Mouse (Mus musculus): ENCODE data around the gene Pla2g4b. TPM values are rescaled to one million over a fixed set of nuclear protein-coding genes. Genes with fewer than 3 reads are reported as not detected.

Pla2g4b gene
- polyA plus RNA-seq, 1 experiment: 3.3 TPM

- no peak overlapping the region for H3K27ac ChIP-seq (ENCODE audit: control insufficient read depth, insufficient read depth, low read depth, low read length, poor library complexity)
- 73% methylated on average over 6 of the region's 6 CpGs for WGBS
- H3K4me3 ChIP-seq (replicated peaks; ENCODE audit: control insufficient read depth, low read depth, low read length): no peak overlapping the region
Observed at GRCm38 (mm10) chr2:119994839-119995238, 38.4 kb upstream of the Pla2g4b start.

GRCm38 (mm10) chr2:119995391-119996281, 37.6 kb upstream of the Pla2g4b start:
- Histone ChIP-seq H3K4me3 (replicated peaks; ENCODE audit: control insufficient read depth, low read depth, low read length) (no peak overlapping the region), H3K4me1 (ENCODE audit: control insufficient read depth, insufficient read depth, low read length) (no peaks in the 10 kb centered on the region), H3K27ac (ENCODE audit: control insufficient read depth, insufficient read depth, low read depth, low read length, poor library complexity) (no peak overlapping the region)
- TF ChIP-seq CTCF (IDR thresholded peaks at IDR 0.05; ENCODE audit: control insufficient read depth, insufficient read depth, low read length) (no peak), POLR2A (IDR thresholded peaks at IDR 0.05; ENCODE audit: borderline replicate concordance, control insufficient read depth, low read depth, low read length) (no peak)
- WGBS: 13% methylated on average over 9 of the region's 9 CpGs

More at GRCm38 (mm10) chr2:119994839-119995238, 38.4 kb upstream of the Pla2g4b start:
- TF ChIP-seq CTCF (IDR thresholded peaks at IDR 0.05; ENCODE audit: control insufficient read depth, insufficient read depth, low read length) (no peak), POLR2A (IDR thresholded peaks at IDR 0.05; ENCODE audit: borderline replicate concordance, control insufficient read depth, low read depth, low read length) (no peak)
- no peaks in the 10 kb centered on the region for H3K4me1 ChIP-seq (ENCODE audit: control insufficient read depth, insufficient read depth, low read length)

- WGBS: 77% methylated on average over 4 of the region's 4 CpGs
- TF ChIP-seq CTCF (IDR thresholded peaks at IDR 0.05; ENCODE audit: control insufficient read depth, insufficient read depth, low read length): no peak
- TF ChIP-seq POLR2A (IDR thresholded peaks at IDR 0.05; ENCODE audit: borderline replicate concordance, control insufficient read depth, low read depth, low read length): no peak
Observed at GRCm38 (mm10) chr2:119997354-119997753, 35.9 kb upstream of the Pla2g4b start.

GRCm38 (mm10) chr2:119999731-120000130, 33.5 kb upstream of the Pla2g4b start:
- Histone ChIP-seq H3K27ac (ENCODE audit: control insufficient read depth, insufficient read depth, low read depth, low read length, poor library complexity) (no peak overlapping the region), H3K4me3 (replicated peaks; ENCODE audit: control insufficient read depth, low read depth, low read length) (no peak overlapping the region), H3K4me1 (ENCODE audit: control insufficient read depth, insufficient read depth, low read length) (peaks cover 1% of the 10 kb centered on the region)
- 80% methylated on average over 2 of the region's 2 CpGs for WGBS
- TF ChIP-seq CTCF (IDR thresholded peaks at IDR 0.05; ENCODE audit: control insufficient read depth, insufficient read depth, low read length): no peak
- no peak for TF ChIP-seq POLR2A (IDR thresholded peaks at IDR 0.05; ENCODE audit: borderline replicate concordance, control insufficient read depth, low read depth, low read length)

More at GRCm38 (mm10) chr2:119997354-119997753, 35.9 kb upstream of the Pla2g4b start:
- Histone ChIP-seq H3K27ac (ENCODE audit: control insufficient read depth, insufficient read depth, low read depth, low read length, poor library complexity) (no peak overlapping the region), H3K4me3 (replicated peaks; ENCODE audit: control insufficient read depth, low read depth, low read length) (no peak overlapping the region), H3K4me1 (ENCODE audit: control insufficient read depth, insufficient read depth, low read length) (peaks cover 1% of the 10 kb centered on the region)

- 62% methylated on average over 3 of the region's 3 CpGs for WGBS
- no peak overlapping the region for H3K27ac ChIP-seq (ENCODE audit: control insufficient read depth, insufficient read depth, low read depth, low read length, poor library complexity)
Observed at GRCm38 (mm10) chr2:120000882-120001584, 32.2 kb upstream of the Pla2g4b start.

GRCm38 (mm10) chr2:120001956-120002355, 31.3 kb upstream of the Pla2g4b start:
- H3K4me3 ChIP-seq (replicated peaks; ENCODE audit: control insufficient read depth, low read depth, low read length): no peak overlapping the region
- peaks cover 1% of the 10 kb centered on the region for H3K4me1 ChIP-seq (ENCODE audit: control insufficient read depth, insufficient read depth, low read length)
- WGBS: 60% methylated on average over 4 of the region's 4 CpGs
- TF ChIP-seq POLR2A (IDR thresholded peaks at IDR 0.05; ENCODE audit: borderline replicate concordance, control insufficient read depth, low read depth, low read length) (no peak), CTCF (IDR thresholded peaks at IDR 0.05; ENCODE audit: control insufficient read depth, insufficient read depth, low read length) (no peak)
- H3K27ac ChIP-seq (ENCODE audit: control insufficient read depth, insufficient read depth, low read depth, low read length, poor library complexity): no peak overlapping the region

More at GRCm38 (mm10) chr2:120000882-120001584, 32.2 kb upstream of the Pla2g4b start:
- Histone ChIP-seq H3K4me1 (ENCODE audit: control insufficient read depth, insufficient read depth, low read length) (peaks cover 1% of the 10 kb centered on the region), H3K4me3 (replicated peaks; ENCODE audit: control insufficient read depth, low read depth, low read length) (no peak overlapping the region)
- TF ChIP-seq POLR2A (IDR thresholded peaks at IDR 0.05; ENCODE audit: borderline replicate concordance, control insufficient read depth, low read depth, low read length): no peak
- no peak for TF ChIP-seq CTCF (IDR thresholded peaks at IDR 0.05; ENCODE audit: control insufficient read depth, insufficient read depth, low read length)

GRCm38 (mm10) chr2:120003970-120004369, 29.2 kb upstream of the Pla2g4b start:
- no peak overlapping the region for H3K27ac ChIP-seq (ENCODE audit: control insufficient read depth, insufficient read depth, low read depth, low read length, poor library complexity)
- H3K4me1 ChIP-seq (ENCODE audit: control insufficient read depth, insufficient read depth, low read length): peaks cover 1% of the 10 kb centered on the region
- 74% methylated on average over 2 of the region's 2 CpGs for WGBS
- TF ChIP-seq POLR2A (IDR thresholded peaks at IDR 0.05; ENCODE audit: borderline replicate concordance, control insufficient read depth, low read depth, low read length) (no peak), CTCF (IDR thresholded peaks at IDR 0.05; ENCODE audit: control insufficient read depth, insufficient read depth, low read length) (no peak)
- no peak overlapping the region for H3K4me3 ChIP-seq (replicated peaks; ENCODE audit: control insufficient read depth, low read depth, low read length)

GRCm38 (mm10) chr2:120006696-120007095, 26.5 kb upstream of the Pla2g4b start:
- TF ChIP-seq POLR2A (IDR thresholded peaks at IDR 0.05; ENCODE audit: borderline replicate concordance, control insufficient read depth, low read depth, low read length): no peak
- no peak for TF ChIP-seq CTCF (IDR thresholded peaks at IDR 0.05; ENCODE audit: control insufficient read depth, insufficient read depth, low read length)
- Histone ChIP-seq H3K4me1 (ENCODE audit: control insufficient read depth, insufficient read depth, low read length) (peaks cover 1% of the 10 kb centered on the region), H3K27ac (ENCODE audit: control insufficient read depth, insufficient read depth, low read depth, low read length, poor library complexity) (no peak overlapping the region), H3K4me3 (replicated peaks; ENCODE audit: control insufficient read depth, low read depth, low read length) (no peak overlapping the region)
- 90% methylated on average over 7 of the region's 7 CpGs for WGBS

All from bone marrow, adult 2 months (tissue).